Mouse (Mus musculus) intestine, embryonic 14.5 days (tissue): ENCODE results near the gene Orc6. TPM values are rescaled to one million over a fixed set of nuclear protein-coding genes. Genes with fewer than 3 reads are reported as not detected.

ENCODE experiments used
- ATAC-seq: fragments of 200-750 bp; cut with Nextera tagmentation; replicated peaks from 2 replicates; pipeline ENCODE4 v1.8.0; 2017; ENCODE audit warnings: low read depth, moderate number of reproducible peaks, moderate TSS enrichment, moderate library complexity; ENCODE audit not compliant: low FRiP score, low TSS enrichment
- DNase-seq: peaks from one replicate; pipeline ENCODE4 v3.0.0-alpha.2; 2018; ENCODE audit warnings: low spot score
- H3K27ac ChIP-seq: fragments of 300-500 bp; sonication (generic); 2 replicates; pipeline ENCODE4 v1.5.1; 2014; ENCODE audit warnings: low read depth, mild to moderate bottlenecking, control low read depth
- H3K27me3 ChIP-seq: fragments of 300-500 bp; sonication (generic); replicated peaks from 2 replicates; pipeline ENCODE4 v1.6.1; 2014; ENCODE audit warnings: low read length, control low read depth; ENCODE audit not compliant: control insufficient read depth, insufficient read depth
- H3K36me3 ChIP-seq: fragments of 300-500 bp; sonication (generic); 2 replicates; pipeline ENCODE4 v1.6.1; 2014; ENCODE audit warnings: low read length, control low read depth; ENCODE audit not compliant: control insufficient read depth, insufficient read depth
- H3K4me1 ChIP-seq: fragments of 300-500 bp; sonication (generic); replicated peaks from 2 replicates; pipeline ENCODE4 v1.6.1; 2014; ENCODE audit warnings: low read length, control low read depth, mixed read lengths; ENCODE audit not compliant: control insufficient read depth, insufficient read depth
- H3K4me2 ChIP-seq: fragments of 300-500 bp; sonication (generic); 2 replicates; pipeline ENCODE4 v1.6.1; 2014; ENCODE audit warnings: low read length
- H3K4me3 ChIP-seq: fragments of 300-500 bp; sonication (generic); 2 replicates; pipeline ENCODE4 v1.5.1; 2014; ENCODE audit warnings: low read depth, low read length, control low read depth, mixed read lengths
- H3K9ac ChIP-seq: fragments of 300-500 bp; sonication (generic); 2 replicates; pipeline ENCODE4 v1.6.1; 2014; ENCODE audit warnings: mild to moderate bottlenecking, low read length
- H3K9me3 ChIP-seq: fragments of 300-500 bp; sonication (generic); 2 replicates; pipeline ENCODE4 v1.6.1; 2016; ENCODE audit warnings: low read length, control low read depth; ENCODE audit not compliant: control insufficient read depth
- WGBS: fragments of 180-500 bp; shearing (Covaris S2); extraction: QIAGEN DNeasy Blood & Tissue Kit; methylation state at CpG from one replicate; pipeline ENCODE4 v1.1.7; 2014; 5-methylcytosine and 5-hydroxymethylcytosine counted together
- polyA plus RNA-seq: library from polyadenylated mRNA; unstranded; fragments of >200 nt; fragmentation: Nextera tagmentation; extraction: Ambion mirVana; gene quantifications from 2 replicates; pipeline ENCODE4 v1.2.1, GENCODE M21; 2014

Orc6 gene
- polyA plus RNA-seq, 1 experiment from 2014 or later = 124 TPM

DNA sequence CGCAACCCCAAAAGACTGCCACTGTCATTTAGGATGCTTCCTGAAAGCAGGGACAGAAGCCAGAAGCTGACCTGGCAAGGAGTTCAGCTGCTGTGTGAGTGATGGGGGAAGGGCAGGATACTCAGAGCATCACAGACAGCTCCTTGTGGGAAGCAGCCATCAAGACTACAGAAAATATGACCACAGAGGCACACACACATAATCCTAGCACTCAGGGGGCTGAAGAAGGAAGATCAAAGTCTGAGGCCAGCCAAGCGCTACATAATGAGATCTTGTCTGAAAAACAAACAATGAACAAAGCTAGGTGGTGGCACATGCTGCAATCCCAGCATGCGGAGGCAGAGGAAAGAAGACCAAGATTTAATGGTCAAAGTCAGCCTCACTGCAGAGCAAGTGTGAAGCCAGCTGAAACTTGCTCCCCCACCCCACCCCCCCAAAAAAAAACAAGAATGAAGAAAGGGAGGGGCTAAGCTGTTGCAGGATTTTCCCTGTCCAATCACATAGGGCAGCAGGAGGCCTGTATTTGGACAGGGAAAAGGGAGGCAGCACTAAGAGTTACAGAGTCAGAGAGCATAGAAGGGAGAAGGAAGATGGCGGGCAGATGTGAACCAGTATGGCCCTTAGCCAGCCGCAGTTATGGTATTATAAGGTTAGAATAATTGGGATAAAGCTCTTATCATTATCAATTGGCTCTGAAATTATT, 40.6 kb downstream of the Orc6 start:
- H3K4me2 ChIP-seq = no peak overlapping the region
- 54% methylated on average over 5 of the region's 5 CpGs for WGBS
- ATAC-seq (no peak), DNase-seq (no peak)
- no peak overlapping the region for H3K27ac ChIP-seq
- no peak overlapping the region for H3K4me3 ChIP-seq
- no peaks in the 10 kb centered on the region for H3K36me3 ChIP-seq
- H3K9me3 ChIP-seq = no peaks in the 10 kb centered on the region
- H3K9ac ChIP-seq = no peak overlapping the region
- no peaks in the 10 kb centered on the region for H3K27me3 ChIP-seq
- no peaks in the 10 kb centered on the region for H3K4me1 ChIP-seq

DNA sequence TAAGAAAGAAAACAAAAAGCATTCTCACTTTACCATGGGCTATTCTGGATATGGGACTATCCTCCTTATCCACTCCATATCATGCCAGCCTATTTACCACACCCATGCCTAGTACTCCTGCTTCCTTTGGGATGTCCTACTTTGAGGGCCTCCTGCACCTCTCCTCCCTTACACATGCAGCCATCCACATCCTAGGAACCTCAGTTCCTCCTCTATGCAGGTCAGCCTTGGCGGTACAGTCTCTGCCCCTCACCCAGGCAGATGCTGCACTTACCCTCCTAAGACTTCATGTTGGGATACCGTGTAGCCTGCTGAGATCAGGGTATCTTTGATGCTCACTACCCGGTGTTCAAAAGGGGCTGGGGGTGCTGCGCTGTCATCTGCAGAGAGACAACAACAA, 53.9 kb downstream of the Orc6 start:
- Histone ChIP-seq H3K9me3 (peaks cover 3% of the 10 kb centered on the region; the same call in 1 of the 2 replicates), H3K36me3 (no peaks in the 10 kb centered on the region), H3K27me3 (no peaks in the 10 kb centered on the region), H3K4me1 (no peaks in the 10 kb centered on the region), H3K27ac (no peak overlapping the region), H3K9ac (no peak overlapping the region), H3K4me3 (no peak overlapping the region), H3K4me2 (no peak overlapping the region)
- no peak for DNase-seq
- WGBS = 81% methylated on average over 4 of the region's 4 CpGs
- no peak for ATAC-seq

Other genes starting within 250 kb of the Orc6 start
- 26.2 and 26.9 TPM in 2 replicates for gene Fbxw9, start 239.6 kb upstream of the Orc6 start, polyA plus RNA-seq
- 0.71 TPM in 1 of 2 replicates, not detected in the other for gene Gm5741, start 231.7 kb upstream of the Orc6 start, polyA plus RNA-seq
- 63.8 and 67.5 TPM in 2 replicates for gene Dhps, start 227.9 kb upstream of the Orc6 start, polyA plus RNA-seq
- 142 and 156 TPM in 2 replicates for gene Wdr83os, start 218.9 kb upstream of the Orc6 start, polyA plus RNA-seq
- gene Wdr83, start 218.3 kb upstream of the Orc6 start, polyA plus RNA-seq = 43.2 and 44.2 TPM in 2 replicates
- gene Man2b1, start 216.4 kb upstream of the Orc6 start, polyA plus RNA-seq = 41.7 and 46.7 TPM in 2 replicates
- 2.2 and 2.3 TPM in 2 replicates for gene Zfp791, start 176.5 kb upstream of the Orc6 start, polyA plus RNA-seq
- gene Cks1brt, start 147.7 kb upstream of the Orc6 start, polyA plus RNA-seq = not detected in 2 replicates
- not detected in 2 replicates for gene Olfr371, start 73.6 kb upstream of the Orc6 start, polyA plus RNA-seq
- gene Vps35, start 170 bp downstream of the Orc6 start, polyA plus RNA-seq = 138 and 147 TPM in 2 replicates
- gene Mylk3, start 86.7 kb downstream of the Orc6 start, polyA plus RNA-seq = 1.8 and 3.1 TPM in 2 replicates
- gene 4921524J17Rik, start 133.2 kb downstream of the Orc6 start, polyA plus RNA-seq = 36.7 and 39.3 TPM in 2 replicates
- 18.8 and 19.7 TPM in 2 replicates for gene Gpt2, start 192.9 kb downstream of the Orc6 start, polyA plus RNA-seq